Mouse (Mus musculus) thymus, postnatal 4 days (tissue): ENCODE measurements around the gene 4933405L10Rik.

ENCODE experiments used
- DNase-seq: peaks from one replicate; pipeline ENCODE4 v3.0.0; 2021

4933405L10Rik gene

DNA sequence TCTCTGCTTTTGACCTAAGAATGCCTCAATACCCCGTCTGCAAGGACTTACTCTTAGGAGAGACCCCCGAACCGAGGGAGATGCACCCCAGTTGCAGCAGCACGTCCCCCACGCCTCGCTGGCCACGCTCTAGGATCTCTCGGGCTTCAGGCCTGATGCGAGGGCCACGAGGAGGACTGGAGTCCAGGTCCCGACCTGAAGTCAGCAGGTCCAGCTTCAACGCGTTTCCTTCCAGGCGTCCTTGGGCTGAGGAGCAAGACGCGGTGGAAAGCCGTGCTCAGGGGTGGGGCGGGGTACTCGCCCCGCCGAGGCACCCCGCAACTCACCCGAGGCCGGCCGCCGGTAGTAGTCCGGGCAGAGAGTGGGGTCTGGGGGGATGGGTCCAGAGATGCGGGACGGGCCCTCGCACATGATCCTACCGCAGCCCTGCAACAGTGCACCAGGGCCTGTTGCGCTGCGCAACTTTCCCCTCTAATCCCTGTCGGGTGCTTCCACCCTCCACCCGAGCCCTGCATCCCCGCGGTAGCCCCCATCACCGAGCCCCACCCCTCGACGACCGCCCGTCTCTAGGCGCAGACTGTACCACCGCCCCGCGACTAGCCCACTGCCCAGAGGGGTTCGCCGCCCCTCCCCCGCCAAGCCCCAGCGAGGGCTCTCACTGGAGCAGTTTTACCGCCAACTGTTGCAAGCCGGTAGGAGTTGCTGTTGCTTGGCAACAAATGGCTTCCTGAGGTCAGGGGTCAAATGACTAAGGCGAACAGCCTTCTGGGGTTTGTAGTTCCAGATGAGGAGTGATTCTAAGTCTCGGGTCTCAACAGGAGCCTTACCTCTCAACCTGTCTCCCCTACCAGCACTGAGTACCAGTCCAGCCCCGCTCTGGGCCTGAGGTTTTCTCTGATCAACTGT is at the start of gene 4933405L10Rik, which contains the start of gene Enkd1:
4933405L10Rik (plus strand) TSS at position 158 of the 906 bp plus-strand sequence.
Enkd1 (minus strand) TSS at position 713 of the 906 bp plus-strand sequence.
- DNase-seq: peak; percentile 88

GRCm38 (mm10) chr8:105661167-105661566 is 46.3 kb upstream of the 4933405L10Rik start:
- DNase-seq: peak; percentile 35

GRCm38 (mm10) chr8:105677891-105678290 is 29.6 kb upstream of the 4933405L10Rik start:
- no peak for DNase-seq

DNA sequence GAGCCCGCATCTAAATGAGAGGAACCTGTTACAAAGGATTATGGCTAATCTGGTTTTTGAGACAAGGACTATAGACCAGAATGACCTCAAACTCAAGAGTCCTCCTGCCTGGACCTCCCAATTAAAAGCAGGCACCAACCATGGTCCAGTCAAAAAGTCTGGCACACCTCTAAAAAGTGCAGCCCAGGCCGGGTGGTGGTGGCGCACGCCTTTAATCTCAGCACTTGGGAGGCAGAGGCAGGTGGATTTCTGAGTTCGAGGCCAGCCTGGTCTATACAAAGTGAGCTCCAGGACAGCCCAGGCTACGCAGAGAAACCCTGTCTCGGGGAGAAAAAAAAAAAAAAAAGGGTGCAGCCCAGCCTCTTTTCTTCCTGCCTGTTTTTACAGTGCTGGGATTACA is 22.1 kb upstream of the 4933405L10Rik start:
- DNase-seq: peak; percentile 44

- DNase-seq: peak; percentile 98
These were observed 21.6 kb upstream of the 4933405L10Rik start, which contains the start of gene Carmil2 for GRCm38 (mm10) chr8:105685796-105686308. TSS of gene Carmil2 (plus strand) at chr8:105686274.

DNA sequence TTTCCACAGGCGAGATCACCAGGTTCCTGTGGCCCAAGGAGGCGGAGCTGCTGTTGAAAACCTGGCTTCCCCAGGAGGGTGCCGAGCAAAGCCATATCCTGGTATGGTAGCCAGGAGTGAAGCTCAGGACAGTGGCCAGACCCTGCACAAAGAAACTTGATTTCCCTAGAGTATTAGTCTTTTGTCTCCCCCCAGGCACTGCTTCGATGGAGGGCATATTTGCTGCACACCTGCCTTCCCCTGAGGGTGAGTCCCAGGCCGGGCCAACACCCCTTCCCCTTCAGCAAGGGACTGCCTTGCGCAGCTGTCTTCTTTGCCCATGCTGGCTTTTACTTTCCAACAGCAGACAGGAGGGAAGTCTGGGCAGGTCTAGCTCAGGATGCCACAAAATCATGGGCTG is 20.9 kb upstream of the 4933405L10Rik start:
- peak; percentile 68 for DNase-seq

- DNase-seq: no peak
These were observed 19.9 kb upstream of the 4933405L10Rik start for GRCm38 (mm10) chr8:105687512-105687911.

DNA sequence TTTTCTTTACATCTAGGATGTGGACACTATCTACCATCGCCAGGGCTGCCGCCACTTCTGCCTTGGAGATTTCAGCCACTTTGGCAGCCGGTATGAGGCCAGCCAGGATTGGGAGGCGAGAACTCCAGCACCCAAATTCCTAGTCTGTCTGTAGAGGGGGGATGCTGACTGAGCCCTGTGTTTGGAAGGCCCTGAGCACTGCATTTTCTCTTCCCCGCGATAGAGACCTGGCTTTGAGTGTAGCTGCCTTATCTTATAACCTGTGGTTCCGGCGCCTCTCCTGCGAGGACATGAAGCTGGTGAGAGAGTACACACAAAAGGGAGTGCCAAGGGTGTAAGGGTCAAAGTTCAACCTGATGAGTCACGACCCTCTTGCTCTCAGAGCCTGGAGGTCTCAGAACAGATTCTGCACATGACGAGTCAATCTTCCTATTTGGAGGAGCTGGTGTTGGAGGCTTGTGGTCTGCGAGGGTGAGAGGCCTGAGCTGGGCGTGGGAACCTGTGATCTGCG is 19.2 kb upstream of the 4933405L10Rik start:
- DNase-seq: no peak

- DNase-seq: no peak
These were observed 18.0 kb upstream of the 4933405L10Rik start for GRCm38 (mm10) chr8:105689256-105689982.

DNA sequence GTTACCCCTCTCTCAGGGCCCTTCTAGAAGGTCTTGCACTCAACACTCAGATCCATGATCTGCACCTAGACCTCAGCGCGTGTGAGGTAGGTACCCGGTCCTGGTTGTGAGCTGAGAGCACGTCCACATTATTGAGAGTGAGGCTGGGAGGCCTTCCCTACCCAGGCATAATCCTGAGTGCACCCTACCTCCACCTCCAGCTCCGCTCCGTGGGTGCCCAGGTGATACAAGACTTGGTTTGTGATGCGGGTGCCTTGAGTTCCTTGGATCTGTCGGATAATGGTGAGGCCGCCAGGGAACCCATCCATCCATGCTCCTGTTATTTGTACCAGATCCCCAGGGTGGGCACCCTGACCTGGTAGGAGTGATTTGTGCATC is 17.5 kb upstream of the 4933405L10Rik start:
- DNase-seq: no peak

- no peak for DNase-seq
These were observed 16.5 kb upstream of the 4933405L10Rik start for GRCm38 (mm10) chr8:105690978-105691377.

DNA sequence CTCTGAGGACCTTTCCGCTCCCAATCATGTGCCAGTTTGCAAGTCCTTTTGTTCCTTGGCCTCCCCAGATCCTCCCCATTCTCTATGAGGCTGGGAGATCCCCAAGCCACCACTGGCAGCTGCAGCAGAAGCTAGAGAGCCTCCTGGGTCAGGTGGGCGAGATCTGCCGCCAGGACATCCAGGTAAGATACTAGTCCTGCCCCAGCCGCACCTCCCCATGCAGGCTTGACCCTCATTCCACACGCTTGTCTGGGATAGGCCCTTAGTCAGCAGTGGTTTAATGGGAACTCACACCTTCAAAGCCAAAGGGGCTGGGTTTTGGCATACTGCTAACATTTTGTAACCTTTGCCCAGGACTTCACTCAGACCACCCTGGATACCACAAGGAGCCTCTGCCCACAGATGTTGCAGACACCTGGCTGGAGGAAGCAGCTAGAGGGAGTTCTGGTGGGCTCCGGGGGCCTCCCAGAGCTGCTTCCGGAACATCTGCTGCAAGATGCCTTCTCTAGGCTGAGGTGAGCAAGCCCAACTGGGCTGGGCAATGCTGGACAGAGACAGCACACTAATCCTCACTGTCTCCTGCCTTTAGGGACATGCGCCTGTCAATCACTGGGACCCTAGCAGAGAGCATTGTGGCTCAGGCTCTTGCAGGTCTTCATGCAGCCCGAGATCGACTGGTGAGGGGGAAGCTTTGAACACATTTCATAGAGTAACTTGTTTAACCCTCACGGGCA is 14.8 kb upstream of the 4933405L10Rik start:
- no peak for DNase-seq

GRCm38 (mm10) chr8:105693648-105694047 is 13.8 kb upstream of the 4933405L10Rik start:
- DNase-seq: peak; percentile 59

DNA sequence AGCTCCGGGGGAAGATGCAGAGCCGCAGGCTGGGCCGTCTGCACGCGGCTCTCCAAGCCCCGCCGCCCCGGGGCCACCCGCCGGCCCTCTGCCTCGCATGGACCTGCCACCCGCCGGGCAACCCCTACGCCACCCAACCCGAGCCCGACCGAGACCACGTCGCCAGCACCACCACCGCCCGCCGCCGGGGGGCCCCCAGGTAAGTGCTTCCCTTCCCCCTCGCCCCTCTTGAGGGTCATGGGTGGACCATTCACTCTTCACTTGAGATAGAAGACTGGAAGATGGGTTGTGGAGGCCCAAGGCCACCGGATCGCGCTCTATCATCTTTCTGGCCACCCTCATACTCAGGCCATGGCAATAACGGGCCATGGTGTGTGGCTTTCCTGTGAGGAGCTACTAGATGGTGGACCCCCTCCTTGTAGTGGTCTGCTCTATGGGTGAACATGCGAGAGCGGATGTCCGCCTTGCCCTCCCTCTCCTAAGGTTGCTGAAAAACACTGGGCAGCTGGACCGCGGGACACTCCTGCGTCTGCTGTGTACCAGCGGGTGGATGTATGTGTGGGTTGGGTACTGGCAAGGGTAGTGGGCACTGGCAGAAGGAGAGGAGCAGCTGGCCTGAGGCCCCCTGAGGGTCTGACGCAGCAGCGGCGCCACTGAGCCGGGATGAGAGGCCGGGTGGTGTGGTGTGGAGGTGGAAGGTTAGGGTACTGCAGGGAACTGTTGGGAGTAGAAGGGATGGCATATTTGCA is 13.2 kb upstream of the 4933405L10Rik start:
- peak; percentile 52 for DNase-seq

- peak; percentile 14 for DNase-seq
These were observed 12.2 kb upstream of the 4933405L10Rik start for GRCm38 (mm10) chr8:105695080-105695780.

GRCm38 (mm10) chr8:105697196-105697780 is 10.2 kb upstream of the 4933405L10Rik start:
- peak; percentile 22 for DNase-seq

- DNase-seq: no peak
These were observed 8.7 kb upstream of the 4933405L10Rik start for GRCm38 (mm10) chr8:105698734-105699133.

DNA sequence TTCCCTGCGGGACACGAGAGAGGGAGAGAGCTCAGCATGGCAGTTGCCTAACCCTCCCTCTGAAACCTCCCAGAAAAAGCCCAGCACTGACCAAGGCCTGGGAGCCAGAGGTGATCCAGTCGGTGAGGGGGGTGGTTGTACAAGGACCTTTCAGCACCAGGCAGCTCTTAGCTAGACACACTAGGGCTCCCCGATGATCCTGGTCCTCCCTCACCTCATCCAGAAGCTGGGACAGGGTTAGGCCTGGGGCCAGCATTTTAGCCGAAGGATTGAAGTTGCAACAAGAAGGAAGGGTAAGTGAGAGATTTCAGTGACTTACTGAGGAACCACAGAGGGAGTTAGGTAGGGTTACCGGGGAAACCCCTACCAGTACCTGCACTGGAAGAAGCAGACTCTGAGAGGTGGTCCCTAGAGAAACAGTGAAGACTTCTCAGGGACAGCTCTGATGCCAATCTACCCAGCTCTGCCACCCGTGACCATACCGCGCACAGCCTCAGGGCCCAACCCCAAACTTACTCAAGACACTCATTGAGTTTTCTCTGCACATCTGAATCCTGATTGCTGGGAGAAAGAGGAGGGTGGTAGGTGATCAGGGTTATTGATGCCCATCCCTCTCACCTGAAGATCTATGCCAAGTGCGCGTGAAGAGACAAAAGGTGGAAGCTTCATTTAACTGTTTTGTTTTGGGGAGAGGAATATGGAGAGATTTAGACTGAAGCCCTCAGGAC is 7.8 kb upstream of the 4933405L10Rik start:
- DNase-seq: no peak

- DNase-seq: peak; percentile 65
These were observed 6.9 kb upstream of the 4933405L10Rik start for GRCm38 (mm10) chr8:105700566-105700965.
